Mouse (Mus musculus): ENCODE measurements at regions not wholly inside any gene's neighbourhood (a gene's known extent, or its start where the extent isn't known, plus 50 kb on each side); places are given as distances from the start of the nearest gene placed in this dataset.
A peak's percentile ranks its signal among the peaks of the same experiment; 100 is the strongest.

- H3K27me3 ChIP-seq (ENCODE audit: control insufficient read depth in 1 of 2, insufficient read depth in 2 of 2, low read length in 2 of 2): no peaks in the 10 kb centered on the region
- H3K9me3 ChIP-seq (replicated peaks; ENCODE audit: insufficient read depth, low read length): no peaks in the 10 kb centered on the region
- DNase-seq (ENCODE audit: low read depth, low spot score): peak; percentile 12
- peaks cover 0 to 8% of the 10 kb centered on the region in 2 experiments; a peak in 3 of 4 replicates for H3K4me1 ChIP-seq (ENCODE audit: control insufficient read depth in 1 of 2, insufficient read depth in 2 of 2, low read length in 2 of 2)
- H3K27ac ChIP-seq (ENCODE audit: control insufficient read depth, low read depth, low read length): no peak overlapping the region
- H3K4me3 ChIP-seq (ENCODE audit: control insufficient read depth in 1 of 2, insufficient read depth in 1 of 2, low read depth in 2 of 2, low read length in 2 of 2): no peak overlapping the region
- no peak for TF ChIP-seq RCOR1 (IDR thresholded peaks at IDR 0.05; ENCODE audit: low read depth, low read length)
- no peak for TF ChIP-seq GATA1 (IDR thresholded peaks at IDR 0.05; ENCODE audit: low read depth, low read length)
- TF ChIP-seq JUND (IDR thresholded peaks at IDR 0.05; ENCODE audit: low read depth, low read length): no peak
- TF ChIP-seq HCFC1 (IDR thresholded peaks at IDR 0.05; ENCODE audit: low read depth, low read length): no peak
- TF ChIP-seq POLR2A (IDR thresholded peaks at IDR 0.05; ENCODE audit: control insufficient read depth in 1 of 2, insufficient read depth in 1 of 2, low read depth in 1 of 2, low read length in 2 of 2, poor library complexity in 1 of 2): no peak
- no peak for TF ChIP-seq ZC3H11A (IDR thresholded peaks at IDR 0.05; ENCODE audit: low read depth, low read length)
- no peak for TF ChIP-seq CHD2 (IDR thresholded peaks at IDR 0.05; ENCODE audit: low read length)
- no peak for TF ChIP-seq SMC3 (IDR thresholded peaks at IDR 0.05; ENCODE audit: low read depth, low read length)
- no peak for TF ChIP-seq MYC (IDR thresholded peaks at IDR 0.05; ENCODE audit: low read depth, low read length)
- no peak for TF ChIP-seq MYB (IDR thresholded peaks at IDR 0.05; ENCODE audit: low read depth, low read length)
- no peak for TF ChIP-seq NRF1 (IDR thresholded peaks at IDR 0.05; ENCODE audit: insufficient read depth, low read depth, low read length, poor library complexity, severe bottlenecking)
- TF ChIP-seq ETS1 (IDR thresholded peaks at IDR 0.05; ENCODE audit: low read depth, low read length): no peak
- no peak for TF ChIP-seq POLR2AphosphoS2 (IDR thresholded peaks at IDR 0.05; ENCODE audit: low read length)
- H3K36me3 ChIP-seq (ENCODE audit: control insufficient read depth in 1 of 2, insufficient read depth in 2 of 2, low read length in 2 of 2): peaks cover 0 to 3% of the 10 kb centered on the region in 2 experiments; a peak in 2 of 4 replicates
- H3K79me2 ChIP-seq (ENCODE audit: control insufficient read depth, insufficient read depth, low read length, poor library complexity): no peaks in the 10 kb centered on the region
- H3K9ac ChIP-seq (ENCODE audit: control insufficient read depth, low read depth, low read length, poor library complexity, severe bottlenecking): no peak overlapping the region
These were observed 107.0 kb upstream of the Spata13 start for GRCm38 (mm10) chr14:60526832-60527231.

GRCm38 (mm10) chr14:60527951-60528350 lies 105.8 kb upstream of the Spata13 start:
- Histone ChIP-seq H3K36me3 (ENCODE audit: control insufficient read depth in 1 of 2, insufficient read depth in 2 of 2, low read length in 2 of 2) (peaks cover 0 to 3% of the 10 kb centered on the region in 2 experiments; a peak in 2 of 4 replicates), H3K79me2 (ENCODE audit: control insufficient read depth, insufficient read depth, low read length, poor library complexity) (no peaks in the 10 kb centered on the region), H3K9me3 (replicated peaks; ENCODE audit: insufficient read depth, low read length) (no peaks in the 10 kb centered on the region), H3K27ac (ENCODE audit: control insufficient read depth, low read depth, low read length) (peak overlapping the region; percentile 85), H3K9ac (ENCODE audit: control insufficient read depth, low read depth, low read length, poor library complexity, severe bottlenecking) (no peak overlapping the region), H3K27me3 (ENCODE audit: control insufficient read depth in 1 of 2, insufficient read depth in 2 of 2, low read length in 2 of 2) (no peaks in the 10 kb centered on the region), H3K4me1 (ENCODE audit: control insufficient read depth in 1 of 2, insufficient read depth in 2 of 2, low read length in 2 of 2) (peaks cover 0 to 8% of the 10 kb centered on the region in 2 experiments; a peak in 3 of 4 replicates), H3K4me3 (ENCODE audit: control insufficient read depth in 1 of 2, insufficient read depth in 1 of 2, low read depth in 2 of 2, low read length in 2 of 2) (peak overlapping the region in 1 of 2 experiments; percentile 31; a peak in 1 of 4 replicates)
- DNase-seq (ENCODE audit: low read depth, low spot score): peak; percentile 76
- TF ChIP-seq ZNF384 (IDR thresholded peaks at IDR 0.05; ENCODE audit: low read depth, low read length): no peak
- TF ChIP-seq RAD21 (IDR thresholded peaks at IDR 0.05; ENCODE audit: low read depth, low read length): no peak
- TF ChIP-seq GABPA (IDR thresholded peaks at IDR 0.05; ENCODE audit: low read depth, low read length): no peak
- peak; percentile 34; the same call in 1 of the 2 replicates for TF ChIP-seq NELFE (IDR thresholded peaks at IDR 0.05; ENCODE audit: low read depth, low read length)
- TF ChIP-seq MEF2A (IDR thresholded peaks at IDR 0.05; ENCODE audit: extremely low read depth, insufficient replicate concordance, low read depth, low read length, poor library complexity, severe bottlenecking): no peak
- no peak for TF ChIP-seq KAT2A (conservative IDR thresholded peaks at IDR 0.05; ENCODE audit: low read depth, low read length)
- TF ChIP-seq USF1 (IDR thresholded peaks at IDR 0.05; ENCODE audit: low read depth, low read length): no peak
- TF ChIP-seq SIN3A (IDR thresholded peaks at IDR 0.05; ENCODE audit: low read length): no peak
- TF ChIP-seq TCF12 (IDR thresholded peaks at IDR 0.05; ENCODE audit: low read depth, low read length): no peak
- TF ChIP-seq USF2 (IDR thresholded peaks at IDR 0.05; ENCODE audit: borderline replicate concordance in 1 of 2, insufficient read depth in 1 of 2, low read depth in 1 of 2, low read length in 2 of 2): no peak
- TF ChIP-seq ELF1 (IDR thresholded peaks at IDR 0.05; ENCODE audit: low read depth, low read length): no peak
- TF ChIP-seq ZMIZ1 (IDR thresholded peaks at IDR 0.05; ENCODE audit: low read depth, low read length): no peak
- TF ChIP-seq E2F4 (IDR thresholded peaks at IDR 0.05; ENCODE audit: borderline replicate concordance, low read depth, low read length): no peak
- TF ChIP-seq ZC3H11A (IDR thresholded peaks at IDR 0.05; ENCODE audit: low read depth, low read length): no peak
- TF ChIP-seq NRF1 (IDR thresholded peaks at IDR 0.05; ENCODE audit: insufficient read depth, low read depth, low read length, poor library complexity, severe bottlenecking): no peak
- no peak for TF ChIP-seq MAFK (IDR thresholded peaks at IDR 0.05; ENCODE audit: borderline replicate concordance, low read depth, low read length)
- no peak for TF ChIP-seq CHD2 (IDR thresholded peaks at IDR 0.05; ENCODE audit: low read length)
- TF ChIP-seq TAL1 (IDR thresholded peaks at IDR 0.05; ENCODE audit: low read length): no peak
- TF ChIP-seq POLR2A (IDR thresholded peaks at IDR 0.05; ENCODE audit: control insufficient read depth in 1 of 2, insufficient read depth in 1 of 2, low read depth in 1 of 2, low read length in 2 of 2, poor library complexity in 1 of 2): 0 out of 4 replicates have a peak, but pooled peaks of 1 of the 2 experiments have one; percentile 38
- no peak for TF ChIP-seq BHLHE40 (IDR thresholded peaks at IDR 0.05; ENCODE audit: borderline replicate concordance, low read depth, low read length)
- no peak for TF ChIP-seq CTCF (IDR thresholded peaks at IDR 0.05 in 2 of 3, conservative IDR thresholded peaks at IDR 0.05 in 1 of 3; ENCODE audit: control insufficient read depth in 1 of 3, insufficient read depth in 1 of 3, low read depth in 2 of 3, low read length in 3 of 3, poor library complexity in 1 of 3, severe bottlenecking in 1 of 3)
- TF ChIP-seq GATA1 (IDR thresholded peaks at IDR 0.05; ENCODE audit: low read depth, low read length): no peak
- 0 out of 2 replicates have a peak, but pooled peaks have one; percentile 10 for TF ChIP-seq MXI1 (IDR thresholded peaks at IDR 0.05; ENCODE audit: low read depth, low read length)

All from MEL (cell line).